Mouse (Mus musculus) C2C12 (cell line): Measurements from ENCODE around the gene Tmem72. TPM values are rescaled to one million over a fixed set of nuclear protein-coding genes. Genes with fewer than 3 reads are reported as not detected.
A peak's percentile ranks its signal among the peaks of the same experiment; 100 is the strongest.

Source experiments
- H3K27me3 ChIP-seq: one replicate; pipeline ENCODE4 v1.6.1; 2011; ENCODE audit not compliant: control insufficient read depth, insufficient read depth, insufficient read length
- H3K36me3 ChIP-seq: one replicate; pipeline ENCODE4 v1.6.1; 2011; ENCODE audit not compliant: control insufficient read depth, insufficient read depth
- H3K4me3 ChIP-seq: one replicate; pipeline ENCODE4 v1.5.1; 2011; ENCODE audit warnings: mild to moderate bottlenecking, control low read depth; ENCODE audit not compliant: poor library complexity, insufficient read depth, severe bottlenecking
- H3K79me2 ChIP-seq: one replicate; pipeline ENCODE4 v1.6.1; 2011; ENCODE audit not compliant: control insufficient read depth, insufficient read depth
- H3K79me3 ChIP-seq: one replicate; pipeline ENCODE4 v1.6.1; 2011; ENCODE audit warnings: low read depth, control low read depth
- H3ac ChIP-seq: one replicate; pipeline ENCODE3; 2011; ENCODE audit warnings: low read depth; ENCODE audit not compliant: control insufficient read depth, insufficient read length
- CEBPB ChIP-seq: IDR thresholded peaks from one replicate; pipeline ENCODE4 v1.6.1; 2011; ENCODE audit warnings: low read depth, mild to moderate bottlenecking, control low read depth, moderate library complexity
- CTCF ChIP-seq: IDR thresholded peaks from one replicate; pipeline ENCODE4 v1.5.1; 2011; ENCODE audit not compliant: control insufficient read depth, insufficient read depth, insufficient read length
- FOSL1 ChIP-seq: IDR thresholded peaks from one replicate; pipeline ENCODE4 v1.8.0; 2011; ENCODE audit warnings: mild to moderate bottlenecking, low read length; ENCODE audit not compliant: poor library complexity, insufficient read depth, severe bottlenecking
- MAX ChIP-seq: IDR thresholded peaks from one replicate; pipeline ENCODE4 v1.6.1; 2011; ENCODE audit warnings: mild to moderate bottlenecking, control low read depth
- MYOD1 ChIP-seq: IDR thresholded peaks from one replicate; pipeline ENCODE4 v1.6.1; 2011; ENCODE audit warnings: low read depth; ENCODE audit not compliant: control insufficient read depth, insufficient read length
- MYOG ChIP-seq: IDR thresholded peaks from one replicate; pipeline ENCODE4 v1.6.1; 2011; ENCODE audit not compliant: control insufficient read depth, insufficient read length; ENCODE audit errors: extremely low read depth
- USF1 ChIP-seq: IDR thresholded peaks from one replicate; pipeline ENCODE4 v1.6.1; 2011; ENCODE audit warnings: low read depth, mild to moderate bottlenecking, control low read depth, moderate library complexity
- polyA plus RNA-seq: library from polyadenylated mRNA; unstranded; fragments of >200 nt; fragmentation: generic; extraction: Trizol; gene quantifications from one replicate; pipeline ENCODE4 v1.2.1, GENCODE M21; 2012; ENCODE audit warnings: missing spikeins

Tmem72 gene
- polyA plus RNA-seq, 1 experiment = 0.06 TPM

DNA sequence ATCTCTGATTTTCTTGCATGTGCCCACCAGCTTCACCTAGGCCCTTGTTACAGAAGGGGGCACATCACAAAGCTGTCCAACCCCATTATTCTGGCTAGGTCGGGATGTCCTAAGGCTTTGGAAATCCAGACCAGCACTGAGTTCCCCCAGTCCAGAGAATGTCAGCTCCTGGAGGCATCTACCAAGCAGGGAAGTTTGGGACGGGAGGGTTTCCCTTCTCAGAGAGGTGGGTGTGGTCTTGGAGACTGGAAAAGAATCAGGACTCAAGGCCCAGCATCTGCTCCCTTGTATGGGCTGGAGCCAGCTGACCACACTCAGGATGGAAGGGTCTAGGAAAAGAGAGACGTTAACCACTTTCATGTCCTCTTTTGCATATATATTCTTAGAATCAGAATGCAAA is 63.5 kb downstream of the Tmem72 start:
- no peak for TF ChIP-seq USF1
- TF ChIP-seq FOSL1 = no peak
- no peak for TF ChIP-seq CTCF
- TF ChIP-seq MAX = no peak
- no peak for TF ChIP-seq MYOG
- no peak for TF ChIP-seq MYOD1
- no peak for TF ChIP-seq CEBPB
- no peaks in the 10 kb centered on the region for H3K27me3 ChIP-seq
- no peak overlapping the region for H3ac ChIP-seq

DNA sequence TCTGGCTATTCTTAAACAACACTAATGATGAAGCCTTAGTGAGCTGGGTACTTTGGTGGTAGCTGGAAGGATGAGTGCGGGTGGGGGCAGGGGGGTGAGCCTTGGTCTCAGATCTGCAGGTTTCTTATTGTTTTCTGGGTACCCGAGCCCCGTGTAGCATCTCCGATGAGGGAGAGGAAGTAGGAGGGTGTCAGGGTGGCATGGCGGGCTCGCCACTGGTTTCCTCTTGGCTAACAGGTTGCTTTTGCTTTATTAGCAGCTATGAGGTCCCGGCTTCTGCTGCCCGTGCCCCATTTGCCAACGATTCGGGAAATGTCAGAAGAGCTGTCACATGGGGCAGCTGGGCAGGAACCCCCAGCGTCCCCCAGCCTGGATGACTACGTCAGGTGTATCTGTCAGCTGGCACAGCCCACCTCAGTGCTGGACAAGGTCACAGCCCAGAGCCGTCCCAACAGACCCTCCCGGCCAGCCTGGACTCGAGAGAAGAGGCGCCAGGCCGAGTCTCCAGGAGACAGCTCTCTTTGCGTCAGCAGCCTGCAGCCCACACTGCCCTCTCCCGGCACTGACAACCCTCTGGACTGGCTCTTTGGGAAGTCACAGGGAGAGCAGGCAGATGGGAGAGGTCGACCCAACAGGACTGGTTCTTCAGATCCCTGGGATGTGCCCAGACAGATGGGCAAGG is 65.1 kb downstream of the Tmem72 start:
- H3K4me3 ChIP-seq = no peak overlapping the region
- no peak overlapping the region for H3ac ChIP-seq
- no peaks in the 10 kb centered on the region for H3K79me3 ChIP-seq
- TF ChIP-seq CTCF = peak; percentile 63
- TF ChIP-seq USF1 = no peak
- H3K27me3 ChIP-seq = no peaks in the 10 kb centered on the region
- H3K36me3 ChIP-seq = no peaks in the 10 kb centered on the region
- no peaks in the 10 kb centered on the region for H3K79me2 ChIP-seq

More for the DNA sequence above, 63.5 kb downstream of the Tmem72 start:
- Histone ChIP-seq H3K79me2 (no peaks in the 10 kb centered on the region), H3K4me3 (no peak overlapping the region), H3K79me3 (no peaks in the 10 kb centered on the region), H3K36me3 (no peaks in the 10 kb centered on the region)

DNA sequence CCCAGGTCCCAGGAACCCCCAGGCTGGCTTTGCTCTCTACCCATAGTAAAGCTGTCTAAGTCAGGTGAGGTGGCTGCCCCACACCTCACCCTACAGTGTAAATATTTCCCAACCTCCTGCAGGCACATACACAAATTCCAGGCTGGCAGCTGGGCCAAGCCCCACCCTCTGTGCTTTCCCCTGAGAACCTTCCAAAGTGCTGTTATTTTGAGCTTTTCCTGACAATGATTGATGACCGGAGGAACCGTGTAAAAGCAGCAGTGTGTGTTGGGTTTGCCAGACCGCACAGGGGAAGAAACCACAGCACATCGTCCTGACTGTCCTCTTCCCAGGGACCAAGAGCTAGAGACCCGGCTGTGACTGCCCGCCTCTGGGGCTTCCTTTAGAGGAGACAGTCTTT is 66.3 kb downstream of the Tmem72 start, which contains the start of gene Depp1:
Gene Depp1 (plus strand): TSS at position 204 of the 400 bp plus-strand sequence.
- TF ChIP-seq CEBPB = peak; percentile 61
- TF ChIP-seq MYOD1 = peak; percentile 4
- TF ChIP-seq MAX = no peak
- Histone ChIP-seq H3K79me3 (no peaks in the 10 kb centered on the region), H3K36me3 (no peaks in the 10 kb centered on the region), H3K4me3 (no peak within 1 kb of the TSS), H3K27me3 (no peaks in the 10 kb centered on the region), H3ac (no peak within 1 kb of the TSS), H3K79me2 (no peaks in the 10 kb centered on the region)

DNA sequence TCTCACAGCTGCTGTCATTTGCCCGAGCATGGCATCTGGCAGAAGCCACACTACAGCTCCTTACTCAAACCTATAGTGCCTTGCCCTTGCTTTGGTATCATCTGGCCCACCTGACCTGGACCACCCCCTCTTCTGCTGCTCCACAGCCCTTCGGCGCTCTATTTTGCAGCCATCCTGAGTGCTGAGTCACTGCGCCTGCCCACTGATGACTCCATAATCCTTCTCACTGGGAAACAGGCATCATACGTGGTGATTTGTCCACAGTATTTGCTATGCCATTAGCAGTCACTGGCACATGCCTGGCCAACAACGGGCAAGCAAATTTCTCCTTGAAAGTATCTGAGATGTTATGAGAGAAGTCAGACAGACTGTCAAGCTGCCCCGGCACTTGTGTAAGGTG is 66.9 kb downstream of the Tmem72 start:
- no peaks in the 10 kb centered on the region for H3K27me3 ChIP-seq
- no peak overlapping the region for H3ac ChIP-seq
- H3K79me2 ChIP-seq = no peaks in the 10 kb centered on the region
- H3K36me3 ChIP-seq = no peaks in the 10 kb centered on the region
- H3K79me3 ChIP-seq = no peaks in the 10 kb centered on the region
- no peak overlapping the region for H3K4me3 ChIP-seq
- TF ChIP-seq MAX (no peak), CEBPB (no peak), CTCF (no peak), MYOD1 (no peak), MYOG (no peak), FOSL1 (no peak), USF1 (no peak)

DNA sequence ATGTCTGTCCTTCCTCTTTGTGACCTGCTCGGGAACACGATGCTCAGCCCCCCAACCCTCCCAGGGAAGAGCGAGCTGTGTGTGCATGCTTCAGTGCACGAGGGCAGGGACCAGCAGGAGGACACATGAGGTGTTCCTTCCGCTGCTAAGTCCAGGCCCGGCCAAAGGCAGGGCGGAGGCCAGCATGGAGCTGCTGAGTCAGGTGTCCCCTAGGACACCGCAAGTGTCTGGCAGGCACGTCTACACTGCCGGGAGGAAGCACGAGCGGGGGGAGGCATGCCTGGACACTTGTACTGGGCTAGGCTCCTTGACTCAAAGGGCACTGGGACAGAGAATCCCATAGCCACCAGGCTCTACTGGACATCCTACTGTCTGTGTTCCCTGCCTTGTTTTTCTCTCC is 69.0 kb downstream of the Tmem72 start:
- no peaks in the 10 kb centered on the region for H3K27me3 ChIP-seq
- H3ac ChIP-seq = no peak overlapping the region
- no peaks in the 10 kb centered on the region for H3K79me3 ChIP-seq
- H3K36me3 ChIP-seq = no peaks in the 10 kb centered on the region
- H3K4me3 ChIP-seq = no peak overlapping the region
- TF ChIP-seq FOSL1 = no peak
- TF ChIP-seq CTCF = no peak
- no peak for TF ChIP-seq CEBPB
- no peak for TF ChIP-seq MYOG
- no peak for TF ChIP-seq MAX
- TF ChIP-seq MYOD1 = no peak
- no peak for TF ChIP-seq USF1
- H3K79me2 ChIP-seq = no peaks in the 10 kb centered on the region

DNA sequence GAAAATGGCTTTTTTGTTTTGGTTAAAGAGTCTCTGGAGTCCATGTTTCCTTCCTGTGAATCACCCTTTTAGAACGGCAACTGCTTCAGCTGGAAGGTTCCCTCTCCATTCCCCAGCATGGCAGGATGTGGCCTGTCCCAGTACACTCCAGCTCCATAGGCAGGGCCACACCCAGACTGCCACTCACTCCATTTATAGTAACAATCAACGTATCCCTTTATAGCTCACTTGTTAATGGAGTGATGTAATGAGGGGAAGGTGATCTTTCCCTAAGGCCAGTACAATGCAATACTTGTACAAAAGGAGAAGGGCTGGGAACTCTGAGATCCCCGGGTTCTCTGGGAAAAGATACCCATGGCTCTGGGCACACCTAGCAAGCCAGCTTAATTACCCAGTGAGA is 72.4 kb downstream of the Tmem72 start:
- H3K79me3 ChIP-seq = no peaks in the 10 kb centered on the region
- no peaks in the 10 kb centered on the region for H3K27me3 ChIP-seq
- no peaks in the 10 kb centered on the region for H3K36me3 ChIP-seq
- no peak overlapping the region for H3K4me3 ChIP-seq
- no peaks in the 10 kb centered on the region for H3K79me2 ChIP-seq
- peak; percentile 49 for TF ChIP-seq MAX
- no peak for TF ChIP-seq MYOD1
- peak; percentile 63 for TF ChIP-seq CEBPB
- no peak overlapping the region for H3ac ChIP-seq
